Mouse (Mus musculus) lung, adult 2 months (tissue): ENCODE measurements around the gene Enoph1.

Experiments used
- CTCF ChIP-seq: fragments of 200-500 bp; IDR thresholded peaks from 2 replicates; pipeline ENCODE4 v1.5.1; 2011; ENCODE audit warnings: mild to moderate bottlenecking, low read length, control low read depth; ENCODE audit not compliant: insufficient read depth
- POLR2A ChIP-seq: fragments of 200-500 bp; IDR thresholded peaks from 2 replicates; pipeline ENCODE4 v1.6.1; 2011; ENCODE audit warnings: low read depth, mild to moderate bottlenecking, control low read depth, low read length, borderline replicate concordance; ENCODE audit errors: extremely low read depth

DNA sequence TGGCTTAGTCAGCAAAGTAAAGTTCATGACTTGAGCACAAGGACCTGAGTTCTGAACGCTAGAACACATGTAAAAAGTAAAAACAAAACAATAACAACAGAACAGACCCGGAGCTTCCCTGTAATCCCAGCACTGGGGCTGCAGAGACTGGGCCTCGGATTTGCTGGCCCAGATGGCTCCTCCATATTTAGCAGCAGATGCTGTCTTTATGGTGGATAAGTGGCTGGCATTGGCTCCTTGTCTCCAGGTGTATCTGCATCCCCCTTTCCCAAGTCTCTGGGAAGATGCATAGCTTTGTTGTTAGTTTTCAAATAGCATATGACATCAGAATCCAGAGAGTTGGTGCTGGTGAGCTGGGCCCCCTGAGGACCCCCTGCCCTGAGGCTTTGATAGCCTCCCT is 6.3 kb downstream of the Enoph1 start:
- TF ChIP-seq CTCF (no peak), POLR2A (no peak)
